Mouse (Mus musculus) ES-Bruce4 (cell line): ENCODE results near the gene Arhgap21. TPM values are rescaled to one million over a fixed set of nuclear protein-coding genes. Genes with fewer than 3 reads are reported as not detected.

ENCODE experiments used
- H3K27ac ChIP-seq: 2 replicates; pipeline ENCODE4 v1.5.1; 2012; ENCODE audit warnings: low read length, inconsistent platforms; ENCODE audit not compliant: insufficient read depth
- H3K27me3 ChIP-seq: 2 replicates; pipeline ENCODE4 v1.6.1; 2012; ENCODE audit warnings: mild to moderate bottlenecking, low read length, inconsistent platforms; ENCODE audit not compliant: control insufficient read depth, poor library complexity, insufficient read depth, severe bottlenecking
- H3K36me3 ChIP-seq: 2 replicates; pipeline ENCODE4 v1.6.1; 2012; ENCODE audit warnings: inconsistent platforms, mild to moderate bottlenecking, low read length, moderate library complexity; ENCODE audit not compliant: control insufficient read depth, poor library complexity, insufficient read depth, severe bottlenecking
- H3K4me1 ChIP-seq: one replicate; pipeline ENCODE4 v1.8.1; 2011; ENCODE audit warnings: low read length; ENCODE audit not compliant: control insufficient read depth, insufficient read depth
- H3K4me3 ChIP-seq: 2 replicates; pipeline ENCODE4 v1.5.1; 2011; ENCODE audit warnings: low read depth, mild to moderate bottlenecking, low read length
- H3K9ac ChIP-seq: 2 replicates; pipeline ENCODE4 v1.6.1; 2012; ENCODE audit warnings: low read depth, mild to moderate bottlenecking, inconsistent platforms; ENCODE audit not compliant: poor library complexity, severe bottlenecking
- H3K9me3 ChIP-seq: replicated peaks from 2 replicates; pipeline ENCODE4 v1.6.1; 2012; ENCODE audit warnings: mild to moderate bottlenecking, low read length, inconsistent platforms; ENCODE audit not compliant: control insufficient read depth, poor library complexity, insufficient read depth, severe bottlenecking
- CTCF ChIP-seq: IDR thresholded peaks from one replicate; pipeline ENCODE4 v1.8.1; 2011; ENCODE audit warnings: low read depth, low read length
- EP300 ChIP-seq: IDR thresholded peaks from 2 replicates; pipeline ENCODE4 v1.6.1; 2011; ENCODE audit warnings: low read depth, low read length; ENCODE audit not compliant: insufficient read depth
- POLR2A ChIP-seq: IDR thresholded peaks from one replicate; pipeline ENCODE4 v1.8.1; 2011; ENCODE audit warnings: low read length; ENCODE audit not compliant: insufficient read depth
- polyA plus RNA-seq: library from polyadenylated mRNA; stranded (reverse); fragments of >200 nt; gene quantifications from 2 replicates; pipeline ENCODE4 v1.2.4, GENCODE M21; 2011; ENCODE audit warnings: low read depth; ENCODE audit not compliant: missing spikeins, insufficient read depth, insufficient read length

Gene Arhgap21
- polyA plus RNA-seq, 1 experiment = 154 TPM

- TF ChIP-seq POLR2A = no peak
- 0 out of 2 replicates have a peak, but pooled peaks cover 5% of the 10 kb centered on the region for H3K9me3 ChIP-seq
- no peaks in the 10 kb centered on the region for H3K4me1 ChIP-seq
- H3K4me3 ChIP-seq = no peak overlapping the region
- H3K27me3 ChIP-seq = no peaks in the 10 kb centered on the region
- H3K27ac ChIP-seq = no peak overlapping the region
- no peaks in the 10 kb centered on the region for H3K36me3 ChIP-seq
- no peak overlapping the region for H3K9ac ChIP-seq
Measured at GRCm38 (mm10) chr2:20818226-20818625, 150.5 kb downstream of the Arhgap21 start.

GRCm38 (mm10) chr2:20813986-20814385 is 154.7 kb downstream of the Arhgap21 start:
- no peak overlapping the region for H3K9ac ChIP-seq
- no peaks in the 10 kb centered on the region for H3K9me3 ChIP-seq
- no peaks in the 10 kb centered on the region for H3K27me3 ChIP-seq
- no peaks in the 10 kb centered on the region for H3K4me1 ChIP-seq
- H3K4me3 ChIP-seq = no peak overlapping the region
- H3K27ac ChIP-seq = no peak overlapping the region
- TF ChIP-seq CTCF (peak; percentile 8), EP300 (no peak), POLR2A (no peak)
- H3K36me3 ChIP-seq = peaks cover 3% of the 10 kb centered on the region; the same call in 1 of the 2 replicates

GRCm38 (mm10) chr2:20811506-20811905 is 157.2 kb downstream of the Arhgap21 start:
- no peak overlapping the region for H3K27ac ChIP-seq
- H3K9me3 ChIP-seq = no peaks in the 10 kb centered on the region
- no peaks in the 10 kb centered on the region for H3K27me3 ChIP-seq
- no peaks in the 10 kb centered on the region for H3K4me1 ChIP-seq
- peaks cover 20% of the 10 kb centered on the region for H3K36me3 ChIP-seq
- no peak overlapping the region for H3K9ac ChIP-seq
- no peak overlapping the region for H3K4me3 ChIP-seq
- no peak for TF ChIP-seq EP300
- TF ChIP-seq POLR2A = no peak
- no peak for TF ChIP-seq CTCF

GRCm38 (mm10) chr2:20801236-20801890 is 167.3 kb downstream of the Arhgap21 start:
- Histone ChIP-seq H3K4me1 (no peaks in the 10 kb centered on the region), H3K27ac (no peak overlapping the region), H3K9ac (no peak overlapping the region), H3K9me3 (no peaks in the 10 kb centered on the region), H3K4me3 (no peak overlapping the region), H3K27me3 (no peaks in the 10 kb centered on the region), H3K36me3 (peaks cover 73% of the 10 kb centered on the region)
- TF ChIP-seq CTCF = no peak
- TF ChIP-seq POLR2A = no peak
- no peak for TF ChIP-seq EP300

Other genes with a start within 250 kb of the Arhgap21 start
- gene Enkur, start 236.5 kb upstream of the Arhgap21 start, polyA plus RNA-seq = 2.1 and 3.2 TPM in 2 replicates
- gene Thnsl1, start 236.8 kb upstream of the Arhgap21 start, polyA plus RNA-seq = 27.7 and 33.6 TPM in 2 replicates